Mouse (Mus musculus) neural tube, embryonic 12.5 days (tissue): ENCODE measurements at regions not wholly inside any gene's neighbourhood (a gene's known extent, or its start where the extent isn't known, plus 50 kb on each side); places are given as distances from the start of the nearest gene placed in this dataset.

Experiments
- ATAC-seq: fragments of 200-750 bp; cut with Nextera tagmentation; 2 replicates; pipeline ENCODE4 v1.8.0; 2017; ENCODE audit warnings: low read depth, mild to moderate bottlenecking, moderate TSS enrichment, moderate library complexity; ENCODE audit not compliant: low FRiP score
- H3K27ac ChIP-seq: fragments of 300-500 bp; sonication (generic); 2 replicates; pipeline ENCODE4 v1.5.1; 2016
- H3K27me3 ChIP-seq: fragments of 300-500 bp; sonication (generic); replicated peaks from 2 replicates; pipeline ENCODE4 v1.6.1; 2016; ENCODE audit warnings: mild to moderate bottlenecking
- H3K36me3 ChIP-seq: fragments of 300-500 bp; sonication (generic); 2 replicates; pipeline ENCODE4 v1.6.1; 2016; ENCODE audit warnings: mild to moderate bottlenecking
- H3K4me1 ChIP-seq: fragments of 300-500 bp; sonication (generic); 2 replicates; pipeline ENCODE4 v1.6.1; 2016
- H3K4me2 ChIP-seq: fragments of 300-500 bp; sonication (generic); replicated peaks from 2 replicates; pipeline ENCODE4 v1.6.1; 2016; ENCODE audit warnings: mild to moderate bottlenecking
- H3K4me3 ChIP-seq: fragments of 300-500 bp; sonication (generic); 2 replicates; pipeline ENCODE4 v1.5.1; 2016
- H3K9ac ChIP-seq: fragments of 300-500 bp; sonication (generic); 2 replicates; pipeline ENCODE4 v1.6.1; 2016; ENCODE audit warnings: mild to moderate bottlenecking
- H3K9me3 ChIP-seq: fragments of 300-500 bp; sonication (generic); 2 replicates; pipeline ENCODE4 v1.6.1; 2016; ENCODE audit warnings: mild to moderate bottlenecking
- WGBS: fragments of 180-500 bp; shearing (Covaris S2); methylation state at CpG from one replicate; pipeline ENCODE4 v1.1.7; 2016; 5-methylcytosine and 5-hydroxymethylcytosine counted together

DNA sequence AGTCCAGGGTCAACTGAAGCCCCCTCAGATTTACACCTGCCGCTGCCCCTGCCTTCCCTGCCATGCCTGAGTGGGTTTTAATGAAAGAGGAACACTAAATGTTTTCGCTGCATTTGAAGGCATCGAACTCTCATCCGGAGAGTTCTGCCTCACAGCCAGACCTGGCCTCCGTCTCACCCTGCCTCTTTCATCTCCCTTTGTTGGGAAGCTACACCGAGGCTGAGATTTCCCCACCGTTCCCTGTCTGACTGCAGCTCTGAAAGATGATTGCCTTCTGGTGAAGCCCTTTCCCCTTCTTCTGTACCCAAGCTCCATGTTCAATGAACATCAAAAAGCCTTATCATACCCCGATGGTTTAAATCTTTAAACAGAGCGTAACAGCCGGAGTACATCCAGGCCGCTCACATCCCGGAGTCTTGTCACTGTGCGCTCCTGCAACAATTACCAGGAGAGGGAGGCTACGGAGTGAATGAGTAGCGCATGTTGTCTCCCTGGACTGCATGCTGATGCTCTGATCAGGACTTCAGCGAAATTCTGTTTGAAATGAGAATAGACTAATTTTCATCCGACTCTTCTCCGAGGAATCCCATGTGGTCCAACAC, 98.3 kb downstream of the Zfp326 start:
- Histone ChIP-seq H3K9ac (no peak overlapping the region), H3K9me3 (no peaks in the 10 kb centered on the region), H3K27me3 (no peaks in the 10 kb centered on the region), H3K4me3 (no peak overlapping the region), H3K27ac (no peak overlapping the region), H3K36me3 (no peaks in the 10 kb centered on the region), H3K4me1 (no peaks in the 10 kb centered on the region), H3K4me2 (no peak overlapping the region)
- WGBS, result 72% methylated on average over 18 of the region's 18 CpGs
- no peak for ATAC-seq
